Mouse (Mus musculus) midbrain, embryonic 12.5 days (tissue): ENCODE results near the gene Myadm. TPM values are rescaled to one million over a fixed set of nuclear protein-coding genes. Genes with fewer than 3 reads are reported as not detected.
A peak's percentile ranks its signal among the peaks of the same experiment; 100 is the strongest.

ENCODE experiments used
- ATAC-seq: fragments of 200-750 bp; cut with Nextera tagmentation; 2 replicates; pipeline ENCODE4 v1.8.0; 2017; ENCODE audit warnings: low read depth, moderate TSS enrichment, moderate library complexity; ENCODE audit not compliant: low FRiP score
- H3K27ac ChIP-seq: fragments of 300-500 bp; sonication (generic); replicated peaks from 2 replicates; pipeline ENCODE4 v1.5.1; 2016; ENCODE audit warnings: mild to moderate bottlenecking
- H3K27me3 ChIP-seq: fragments of 300-500 bp; sonication (generic); 2 replicates; pipeline ENCODE4 v1.6.1; 2016; ENCODE audit warnings: mild to moderate bottlenecking
- H3K36me3 ChIP-seq: fragments of 300-500 bp; sonication (generic); 2 replicates; pipeline ENCODE4 v1.6.1; 2016
- H3K4me1 ChIP-seq: fragments of 300-500 bp; sonication (generic); 2 replicates; pipeline ENCODE4 v1.6.1; 2016
- H3K4me2 ChIP-seq: fragments of 300-500 bp; sonication (generic); replicated peaks from 2 replicates; pipeline ENCODE4 v1.6.1; 2016; ENCODE audit warnings: mild to moderate bottlenecking, moderate library complexity
- H3K4me3 ChIP-seq: fragments of 300-500 bp; sonication (generic); 2 replicates; pipeline ENCODE4 v1.5.1; 2016; ENCODE audit warnings: mild to moderate bottlenecking
- H3K9ac ChIP-seq: fragments of 300-500 bp; sonication (generic); replicated peaks from 2 replicates; pipeline ENCODE4 v1.6.1; 2016; ENCODE audit warnings: mild to moderate bottlenecking, moderate library complexity
- H3K9me3 ChIP-seq: fragments of 300-500 bp; sonication (generic); 2 replicates; pipeline ENCODE4 v1.6.1; 2016; ENCODE audit warnings: mild to moderate bottlenecking
- WGBS: fragments of 180-500 bp; shearing (Covaris S2); methylation state at CpG from one replicate; pipeline ENCODE4 v1.1.7; 2016; 5-methylcytosine and 5-hydroxymethylcytosine counted together
- polyA plus RNA-seq: library from polyadenylated mRNA; unstranded; fragments of >200 nt; fragmentation: Nextera tagmentation; extraction: Ambion mirVana; gene quantifications from 2 replicates; pipeline ENCODE4 v1.2.1, GENCODE M21; 2016

The Myadm gene
- 30.2 and 31.7 TPM in 2 replicates for polyA plus RNA-seq

- ATAC-seq = peak; percentile 44
- 3% methylated on average over 30 of the region's 30 CpGs for WGBS
- Histone ChIP-seq H3K9me3 (no peaks in the 10 kb centered on the region), H3K27me3 (no peaks in the 10 kb centered on the region), H3K4me2 (peak within 1 kb of the TSS; percentile 62), H3K27ac (peak within 1 kb of the TSS; percentile 78), H3K4me3 (peak within 1 kb of the TSS; percentile 47), H3K4me1 (peaks cover 29% of the 10 kb centered on the region), H3K36me3 (no peaks in the 10 kb centered on the region), H3K9ac (peak within 1 kb of the TSS; percentile 71)
Observed at GRCm38 (mm10) chr7:3288976-3289970, at the start of gene Myadm, which contains the start of gene Prkcg. TSS of gene Myadm (plus strand) at chr7:3289080. TSS of gene Prkcg (plus strand) at chr7:3289179.

- no peak overlapping the region for H3K4me3 ChIP-seq
- no peak overlapping the region for H3K4me2 ChIP-seq
- no peaks in the 10 kb centered on the region for H3K4me1 ChIP-seq
- no peak overlapping the region for H3K9ac ChIP-seq
- no peaks in the 10 kb centered on the region for H3K36me3 ChIP-seq
- no peak for ATAC-seq
- H3K27me3 ChIP-seq = no peaks in the 10 kb centered on the region
- WGBS = 77% methylated on average over 2 of the region's 2 CpGs
- no peaks in the 10 kb centered on the region for H3K9me3 ChIP-seq
- H3K27ac ChIP-seq = no peak overlapping the region
Observed at GRCm38 (mm10) chr7:3239193-3239592, 49.7 kb upstream of the Myadm start.

GRCm38 (mm10) chr7:3260701-3261100 lies 28.2 kb upstream of the Myadm start:
- 72% methylated on average over 3 of the region's 3 CpGs for WGBS
- no peaks in the 10 kb centered on the region for H3K4me1 ChIP-seq
- no peaks in the 10 kb centered on the region for H3K36me3 ChIP-seq
- H3K4me3 ChIP-seq = no peak overlapping the region
- H3K27me3 ChIP-seq = 0 out of 2 replicates have a peak, but pooled peaks cover 12% of the 10 kb centered on the region
- no peak overlapping the region for H3K27ac ChIP-seq
- H3K9ac ChIP-seq = no peak overlapping the region
- H3K9me3 ChIP-seq = no peaks in the 10 kb centered on the region
- H3K4me2 ChIP-seq = no peak overlapping the region
- ATAC-seq = no peak

- Histone ChIP-seq H3K36me3 (no peaks in the 10 kb centered on the region), H3K9me3 (no peaks in the 10 kb centered on the region), H3K4me3 (no peak overlapping the region), H3K4me2 (no peak overlapping the region), H3K27me3 (0 out of 2 replicates have a peak, but pooled peaks cover 12% of the 10 kb centered on the region), H3K4me1 (no peaks in the 10 kb centered on the region), H3K9ac (no peak overlapping the region), H3K27ac (no peak overlapping the region)
- no peak for ATAC-seq
- 68% methylated on average over 4 of the region's 4 CpGs for WGBS
Observed at GRCm38 (mm10) chr7:3261446-3261845, 27.4 kb upstream of the Myadm start.

GRCm38 (mm10) chr7:3262789-3263188 lies 26.1 kb upstream of the Myadm start:
- 42% methylated on average over 2 of the region's 2 CpGs for WGBS
- 0 out of 2 replicates have a peak, but pooled peaks cover 12% of the 10 kb centered on the region for H3K27me3 ChIP-seq
- H3K27ac ChIP-seq = no peak overlapping the region
- H3K4me2 ChIP-seq = no peak overlapping the region
- no peaks in the 10 kb centered on the region for H3K4me1 ChIP-seq
- ATAC-seq = no peak
- H3K9me3 ChIP-seq = no peaks in the 10 kb centered on the region
- no peaks in the 10 kb centered on the region for H3K36me3 ChIP-seq
- no peak overlapping the region for H3K4me3 ChIP-seq
- no peak overlapping the region for H3K9ac ChIP-seq

- 0 out of 2 replicates have a peak overlapping the region, but pooled peaks have one; percentile 10 for H3K4me3 ChIP-seq
- no peaks in the 10 kb centered on the region for H3K4me1 ChIP-seq
- ATAC-seq = no peak
- 0 out of 2 replicates have a peak overlapping the region, but pooled peaks have one; percentile 22 for H3K4me2 ChIP-seq
- 0 out of 2 replicates have a peak, but pooled peaks cover 12% of the 10 kb centered on the region for H3K27me3 ChIP-seq
- 37% methylated on average over 22 of the region's 22 CpGs for WGBS
- H3K27ac ChIP-seq = no peak overlapping the region
- no peaks in the 10 kb centered on the region for H3K9me3 ChIP-seq
- no peaks in the 10 kb centered on the region for H3K36me3 ChIP-seq
- no peak overlapping the region for H3K9ac ChIP-seq
Observed at GRCm38 (mm10) chr7:3264390-3265022, 24.4 kb upstream of the Myadm start.

- no peak overlapping the region for H3K9ac ChIP-seq
- ATAC-seq = no peak
- H3K27me3 ChIP-seq = 0 out of 2 replicates have a peak, but pooled peaks cover 12% of the 10 kb centered on the region
- 70% methylated on average over 6 of the region's 6 CpGs for WGBS
- H3K4me1 ChIP-seq = no peaks in the 10 kb centered on the region
- H3K27ac ChIP-seq = no peak overlapping the region
- no peak overlapping the region for H3K4me3 ChIP-seq
- H3K4me2 ChIP-seq = no peak overlapping the region
- no peaks in the 10 kb centered on the region for H3K36me3 ChIP-seq
- no peaks in the 10 kb centered on the region for H3K9me3 ChIP-seq
Observed at GRCm38 (mm10) chr7:3265311-3265710, 23.6 kb upstream of the Myadm start.

GRCm38 (mm10) chr7:3267261-3267660 lies 21.6 kb upstream of the Myadm start:
- WGBS = 81% methylated on average over 3 of the region's 3 CpGs

GRCm38 (mm10) chr7:3267888-3268287 lies 21.0 kb upstream of the Myadm start:
- Histone ChIP-seq H3K4me2 (no peak overlapping the region), H3K4me3 (no peak overlapping the region), H3K9ac (no peak overlapping the region), H3K36me3 (no peaks in the 10 kb centered on the region), H3K27me3 (0 out of 2 replicates have a peak, but pooled peaks cover 12% of the 10 kb centered on the region), H3K9me3 (no peaks in the 10 kb centered on the region), H3K27ac (no peak overlapping the region), H3K4me1 (no peaks in the 10 kb centered on the region)
- WGBS = 78% methylated on average over 8 of the region's 8 CpGs
- no peak for ATAC-seq

More at GRCm38 (mm10) chr7:3267261-3267660, 21.6 kb upstream of the Myadm start:
- ATAC-seq = no peak
- no peak overlapping the region for H3K9ac ChIP-seq
- H3K9me3 ChIP-seq = no peaks in the 10 kb centered on the region
- no peaks in the 10 kb centered on the region for H3K36me3 ChIP-seq
- H3K4me1 ChIP-seq = no peaks in the 10 kb centered on the region
- no peak overlapping the region for H3K4me2 ChIP-seq
- H3K27me3 ChIP-seq = 0 out of 2 replicates have a peak, but pooled peaks cover 12% of the 10 kb centered on the region
- no peak overlapping the region for H3K27ac ChIP-seq
- H3K4me3 ChIP-seq = no peak overlapping the region

GRCm38 (mm10) chr7:3268291-3268690 lies 20.6 kb upstream of the Myadm start:
- WGBS = 18% methylated on average over 3 of the region's 3 CpGs
- no peak overlapping the region for H3K9ac ChIP-seq
- no peaks in the 10 kb centered on the region for H3K4me1 ChIP-seq
- ATAC-seq = no peak
- H3K4me2 ChIP-seq = no peak overlapping the region
- H3K36me3 ChIP-seq = no peaks in the 10 kb centered on the region
- no peak overlapping the region for H3K4me3 ChIP-seq
- H3K27ac ChIP-seq = no peak overlapping the region
- no peaks in the 10 kb centered on the region for H3K9me3 ChIP-seq
- H3K27me3 ChIP-seq = 0 out of 2 replicates have a peak, but pooled peaks cover 12% of the 10 kb centered on the region

- WGBS = 90% methylated on average over 9 of the region's 9 CpGs
Observed at GRCm38 (mm10) chr7:3272206-3272605, 16.7 kb upstream of the Myadm start.

More at GRCm38 (mm10) chr7:3272206-3272605, 16.7 kb upstream of the Myadm start:
- Histone ChIP-seq H3K9me3 (no peaks in the 10 kb centered on the region), H3K4me2 (no peak overlapping the region), H3K9ac (no peak overlapping the region), H3K27ac (no peak overlapping the region), H3K4me1 (no peaks in the 10 kb centered on the region), H3K36me3 (no peaks in the 10 kb centered on the region), H3K4me3 (no peak overlapping the region), H3K27me3 (no peaks in the 10 kb centered on the region)
- ATAC-seq = no peak
